Mouse (Mus musculus): ENCODE results near the gene Gnl1. TPM values are rescaled to one million over a fixed set of nuclear protein-coding genes. Genes with fewer than 3 reads are reported as not detected.

Gene Gnl1
- total and polyA plus RNA-seq, 3 experiments: 15.9 to 33.4 (median 24.3) TPM

GRCm38 (mm10) chr17:35969418-35970389 is 9.9 kb upstream of the Gnl1 start, which contains the start of gene Abcf1 (continued):
- no peak for TF ChIP-seq SMC3 (IDR thresholded peaks at IDR 0.05; ENCODE audit: low read depth, low read length)
- TF ChIP-seq ZMIZ1 (IDR thresholded peaks at IDR 0.05; ENCODE audit: low read depth, low read length): peak; percentile 77; the same call in 1 of the 2 replicates
- 0 out of 2 replicates have a peak, but pooled peaks have one; percentile 50 for TF ChIP-seq TBP (conservative IDR thresholded peaks at IDR 0.05; ENCODE audit: low read depth, low read length)
- TF ChIP-seq MXI1 (IDR thresholded peaks at IDR 0.05; ENCODE audit: low read depth, low read length): peak; percentile 95
- no peak for TF ChIP-seq JUN (IDR thresholded peaks at IDR 0.05; ENCODE audit: insufficient read depth, low read depth, low read length)
- TF ChIP-seq RAD21 (IDR thresholded peaks at IDR 0.05; ENCODE audit: low read depth, low read length): no peak
- TF ChIP-seq CTCF (conservative IDR thresholded peaks at IDR 0.05 in 1 of 2, IDR thresholded peaks at IDR 0.05 in 1 of 2; ENCODE audit: low read depth in 2 of 2, low read length in 2 of 2): no peak
- peak; percentile 91 for TF ChIP-seq ELF1 (IDR thresholded peaks at IDR 0.05; ENCODE audit: low read depth, low read length)
- peak; percentile 43; the same call in 1 of the 2 replicates for TF ChIP-seq UBTF (IDR thresholded peaks at IDR 0.05; ENCODE audit: low read depth, low read length)
- TF ChIP-seq NELFE (IDR thresholded peaks at IDR 0.05; ENCODE audit: low read depth, low read length): peak; percentile 92
- TF ChIP-seq RCOR1 (conservative IDR thresholded peaks at IDR 0.05; ENCODE audit: low read depth, low read length): no peak
- peak; percentile 69 for TF ChIP-seq TCF12 (IDR thresholded peaks at IDR 0.05; ENCODE audit: low read depth, low read length)

- H3K36me3 ChIP-seq (replicated peaks in 1 of 2; ENCODE audit: control insufficient read depth in 1 of 2, insufficient read depth in 1 of 2, low read length in 1 of 2): peaks cover 22 to 47% of the 10 kb centered on the region in 2 experiments
- dilution Hi-C loops (cut with MboI; ENCODE audit: extremely low pct_ligation_motif_present, extremely low pct_unique_long_range_greater_than_20kb, low sequenced_read_pairs) (no loop called here), in situ Hi-C loops (cut with MboI; ENCODE audit: low pct_ligation_motif_present, low pct_unique_long_range_greater_than_20kb, low sequenced_read_pairs) (no loop called here)
These were observed 7.5 kb upstream of the Gnl1 start for GRCm38 (mm10) chr17:35972131-35972530.

More at GRCm38 (mm10) chr17:35972131-35972530, 7.5 kb upstream of the Gnl1 start:
- H3K79me2 ChIP-seq (replicated peaks; ENCODE audit: control insufficient read depth, extremely low read depth, insufficient read depth, poor library complexity, severe bottlenecking): peaks cover 23% of the 10 kb centered on the region
- H3K4me3 ChIP-seq (replicated peaks in 1 of 3; ENCODE audit: low read depth in 2 of 3, low read length in 2 of 3, poor library complexity in 1 of 3): no peak overlapping the region
- H3K27me3 ChIP-seq (replicated peaks): no peaks in the 10 kb centered on the region
- H3K9me3 ChIP-seq (replicated peaks; ENCODE audit: low read length): no peaks in the 10 kb centered on the region
- no peak for DNase-seq (ENCODE audit: extremely low read depth)
- H3K4me1 ChIP-seq (ENCODE audit: control insufficient read depth in 1 of 2, insufficient read depth in 2 of 2): peaks cover 4 to 23% of the 10 kb centered on the region in 2 experiments; a peak in 3 of 4 replicates
- TF ChIP-seq BHLHE40 (IDR thresholded peaks at IDR 0.05; ENCODE audit: low read depth, low read length) (no peak), IRF4 (IDR thresholded peaks at IDR 0.05; ENCODE audit: low read depth, low read length) (no peak), NELFE (IDR thresholded peaks at IDR 0.05; ENCODE audit: low read depth, low read length) (no peak), ETS1 (conservative IDR thresholded peaks at IDR 0.05; ENCODE audit: low read depth, low read length) (no peak), NRF1 (IDR thresholded peaks at IDR 0.05; ENCODE audit: low read depth, low read length) (no peak), SIN3A (IDR thresholded peaks at IDR 0.05; ENCODE audit: low read length) (no peak), USF1 (IDR thresholded peaks at IDR 0.05; ENCODE audit: low read depth, low read length) (no peak), GABPA (IDR thresholded peaks at IDR 0.05; ENCODE audit: insufficient replicate concordance, low read depth, low read length) (no peak), CTCF (conservative IDR thresholded peaks at IDR 0.05 in 1 of 2, IDR thresholded peaks at IDR 0.05 in 1 of 2; ENCODE audit: low read depth in 2 of 2, low read length in 2 of 2) (no peak)
- H3K4me2 ChIP-seq (ENCODE audit: insufficient read depth, low read depth, poor library complexity, severe bottlenecking): no peak overlapping the region
- no peak overlapping the region for H3K9ac ChIP-seq (ENCODE audit: insufficient read depth, low read depth)
- no peak overlapping the region for H3K27ac ChIP-seq (ENCODE audit: insufficient read depth, low read depth)
